Mouse (Mus musculus): ENCODE data around the gene Arpc1b. TPM values are rescaled to one million over a fixed set of nuclear protein-coding genes. Genes with fewer than 3 reads are reported as not detected.

The Arpc1b gene
- total RNA-seq, 2 experiments from 2014 or later, result 124 to 142 TPM

- no peak for DNase-seq (ENCODE audit: low spot score in 2 of 2)
Observed at GRCm38 (mm10) chr5:145152690-145153089, 38.7 kb downstream of the Arpc1b start.

- DNase-seq (ENCODE audit: low spot score in 2 of 2), result no peak
Observed at GRCm38 (mm10) chr5:145161361-145161760, 47.3 kb downstream of the Arpc1b start.

- DNase-seq (ENCODE audit: low spot score in 2 of 2), result no peak
Observed at GRCm38 (mm10) chr5:145164710-145165109, 50.7 kb downstream of the Arpc1b start.

- no peak for DNase-seq (ENCODE audit: low spot score in 2 of 2)
Observed at GRCm38 (mm10) chr5:145165184-145165583, 51.2 kb downstream of the Arpc1b start.

- peak; percentile 90 to 99 for DNase-seq (ENCODE audit: low spot score in 2 of 2)
Observed at GRCm38 (mm10) chr5:145166536-145167305, 52.7 kb downstream of the Arpc1b start, which contains the start of the genes Ptcd1 and Cpsf4. Ptcd1 (minus strand) TSS chr5:145167108. Cpsf4 (plus strand) TSS chr5:145167213.

GRCm38 (mm10) chr5:145167306-145167661 lies 53.3 kb downstream of the Arpc1b start:
- peak; percentile 35 to 36 for DNase-seq (ENCODE audit: low spot score in 2 of 2)

- no peak for DNase-seq (ENCODE audit: low spot score in 2 of 2)
Observed at GRCm38 (mm10) chr5:145178461-145178980, 64.5 kb downstream of the Arpc1b start.

Other genes starting within 250 kb of the Arpc1b start
- 10 to 100 TPM; 24.7 to 27.0 TPM for gene Smurf1, start 148.4 kb upstream of the Arpc1b start, total RNA-seq (2021)
- gene Gm4871, start 81.5 kb upstream of the Arpc1b start, total RNA-seq (2021), result not detected
- gene 1700018F24Rik, start 71.2 kb upstream of the Arpc1b start, total RNA-seq (2021), result not detected
- 10 to 100 TPM; 65.0 to 66.6 TPM for gene Arpc1a, start 30.4 kb upstream of the Arpc1b start, total RNA-seq (2021)
- not detected for gene Kpna7, start 30.2 kb upstream of the Arpc1b start, total RNA-seq (2021)
- gene Pdap1, start 26.0 kb downstream of the Arpc1b start, total RNA-seq (2021), result 10 to 100 TPM; 75.9 to 79.5 TPM
- gene Bud31, start 26.1 kb downstream of the Arpc1b start, total RNA-seq (2021), result 10 to 100 TPM; 80.9 to 82.5 TPM
- gene Ptcd1, start 52.9 kb downstream of the Arpc1b start, total RNA-seq (2021), result 10 to 100 TPM; 13.2 to 16.6 TPM
- gene Cpsf4, start 53.0 kb downstream of the Arpc1b start, total RNA-seq (2021), result 10 to 100 TPM; 17.1 to 20.1 TPM
- 100 to 1,000 TPM; 464 to 480 TPM for gene Atp5j2, start 77.8 kb downstream of the Arpc1b start, total RNA-seq (2021)
- gene Zkscan14, start 87.7 kb downstream of the Arpc1b start, total RNA-seq (2021), result 1 to 10 TPM; 5.5 to 7.3 TPM
- gene Zkscan5, start 90.3 kb downstream of the Arpc1b start, total RNA-seq (2021), result 10 to 100 TPM; 11.3 to 11.9 TPM
- 10 to 100 TPM; 19.0 to 22.9 TPM for gene Zfp655, start 117.5 kb downstream of the Arpc1b start, total RNA-seq (2021)
- gene Zscan25, start 166.3 kb downstream of the Arpc1b start, total RNA-seq (2021), result 10 to 100 TPM; 12.6 to 15.4 TPM
- gene Cyp3a57, start 231.1 kb downstream of the Arpc1b start, total RNA-seq (2021), result not detected